Mouse (Mus musculus): ENCODE measurements around the gene Tbata. TPM values are rescaled to one million over a fixed set of nuclear protein-coding genes. Genes with fewer than 3 reads are reported as not detected.

Gene Tbata
- total RNA-seq, 2 experiments from 2014 or later: 0.30 to 0.88 TPM

- no peak for DNase-seq (ENCODE audit: low spot score in 2 of 2)
Measured at GRCm38 (mm10) chr10:61208114-61208684, 36.4 kb downstream of the Tbata start.

DNA sequence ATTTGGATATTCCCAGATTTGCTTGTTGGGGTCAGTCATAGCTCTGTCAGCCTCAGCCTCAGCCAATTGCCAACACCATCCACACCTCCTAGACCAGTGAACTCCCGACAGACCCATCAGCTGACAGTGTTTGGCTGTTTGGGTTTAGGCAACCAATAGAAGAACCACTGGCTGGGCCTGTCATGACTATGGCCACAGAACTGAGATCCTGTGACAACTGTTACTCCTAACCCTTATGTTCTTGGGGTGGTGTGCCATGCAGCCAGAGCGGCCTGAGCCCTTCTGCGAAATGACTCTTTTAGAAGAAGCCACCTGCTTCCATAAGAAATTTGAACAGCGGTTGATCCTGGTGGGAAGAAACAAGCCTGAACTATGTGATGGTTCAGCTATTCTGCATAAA, 39.4 kb downstream of the Tbata start:
- DNase-seq (ENCODE audit: low spot score in 2 of 2): no peak

DNA sequence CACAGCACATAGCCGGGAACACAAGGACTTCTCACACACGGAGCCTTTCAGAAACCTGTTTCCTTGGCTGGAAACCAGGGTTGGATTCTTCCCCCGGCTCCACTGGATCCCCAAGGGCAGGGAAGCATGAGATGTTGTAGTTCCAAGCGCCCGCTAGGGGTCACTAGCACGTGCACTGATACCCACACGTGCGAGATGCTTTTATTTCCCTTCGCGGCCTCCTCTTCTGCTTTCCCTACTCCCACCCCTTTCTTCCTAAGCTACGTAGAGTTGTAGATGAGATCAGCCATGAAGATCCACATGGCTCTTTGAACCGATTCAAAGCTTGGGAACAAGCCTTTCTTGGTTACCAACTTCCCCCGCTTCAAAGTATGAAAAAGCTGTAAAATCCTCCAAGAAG, 40.0 kb downstream of the Tbata start:
- DNase-seq (ENCODE audit: low spot score in 2 of 2): peak; percentile 43 to 46

- no peak for DNase-seq (ENCODE audit: low spot score in 2 of 2)
Measured at GRCm38 (mm10) chr10:61212817-61213216, 41.1 kb downstream of the Tbata start.

GRCm38 (mm10) chr10:61215658-61216057, 43.9 kb downstream of the Tbata start:
- DNase-seq (ENCODE audit: low spot score in 2 of 2): no peak

- no peak for DNase-seq (ENCODE audit: low spot score in 2 of 2)
Measured at GRCm38 (mm10) chr10:61216163-61216562, 44.4 kb downstream of the Tbata start.

- no peak for DNase-seq (ENCODE audit: low spot score in 2 of 2)
Measured at GRCm38 (mm10) chr10:61219318-61219717, 47.6 kb downstream of the Tbata start.

GRCm38 (mm10) chr10:61225694-61226093, 53.9 kb downstream of the Tbata start:
- DNase-seq (ENCODE audit: low spot score in 2 of 2): no peak

- no peak for DNase-seq (ENCODE audit: low spot score in 2 of 2)
Measured at GRCm38 (mm10) chr10:61226784-61227396, 55.1 kb downstream of the Tbata start.

DNA sequence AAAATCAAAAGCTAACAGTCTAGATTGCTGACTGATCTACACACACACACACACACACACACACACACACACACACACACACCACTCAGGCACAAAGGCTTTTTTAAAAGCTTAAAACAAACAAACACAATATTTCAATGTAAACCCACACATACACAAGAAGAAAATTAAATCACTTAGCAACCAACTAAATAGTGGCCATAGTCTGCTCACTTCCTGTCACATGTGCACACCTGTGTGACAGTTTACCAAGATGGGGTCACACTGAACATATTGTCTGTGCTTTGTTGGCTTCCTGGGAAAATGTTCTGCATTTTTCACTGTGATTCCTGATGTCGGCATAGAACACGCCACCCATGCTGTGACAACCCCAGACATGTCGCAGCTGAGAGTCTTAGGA, 60.0 kb downstream of the Tbata start:
- no peak for DNase-seq (ENCODE audit: low spot score in 2 of 2)

DNA sequence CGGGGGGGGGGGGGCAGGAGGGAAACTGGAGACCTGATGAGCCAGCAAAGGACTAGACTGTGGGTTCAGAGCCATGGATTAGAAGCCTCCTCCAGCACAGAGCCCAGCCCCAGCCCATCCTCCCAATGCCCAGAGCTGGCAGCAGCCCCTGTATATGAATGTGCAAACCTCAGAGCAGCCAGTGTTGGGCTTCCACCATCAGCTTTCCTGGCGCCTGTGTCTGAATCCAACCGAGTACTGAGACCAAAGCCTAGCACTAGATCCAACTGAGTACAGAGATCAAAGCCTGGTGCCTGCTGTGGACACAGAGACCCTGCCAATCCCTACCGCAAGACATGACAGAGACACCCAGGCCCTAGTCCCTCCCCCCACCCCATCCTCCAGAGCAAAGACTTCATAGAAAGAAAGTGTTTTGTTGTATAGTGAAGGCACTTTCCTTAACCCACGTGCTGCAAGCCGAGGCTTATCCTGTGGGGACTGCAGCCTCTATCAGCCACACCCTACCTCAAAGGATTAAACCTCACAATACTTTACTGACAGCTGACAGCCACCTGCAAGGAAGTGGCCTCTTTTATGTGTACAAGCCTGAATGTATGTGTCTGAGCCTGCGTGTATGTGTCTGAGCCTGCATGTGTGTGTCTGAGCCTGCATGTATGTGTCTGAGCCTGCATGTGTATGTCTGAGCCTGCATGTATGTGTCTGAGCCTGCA, 61.3 kb downstream of the Tbata start:
- DNase-seq (ENCODE audit: low spot score in 2 of 2): no peak

DNA sequence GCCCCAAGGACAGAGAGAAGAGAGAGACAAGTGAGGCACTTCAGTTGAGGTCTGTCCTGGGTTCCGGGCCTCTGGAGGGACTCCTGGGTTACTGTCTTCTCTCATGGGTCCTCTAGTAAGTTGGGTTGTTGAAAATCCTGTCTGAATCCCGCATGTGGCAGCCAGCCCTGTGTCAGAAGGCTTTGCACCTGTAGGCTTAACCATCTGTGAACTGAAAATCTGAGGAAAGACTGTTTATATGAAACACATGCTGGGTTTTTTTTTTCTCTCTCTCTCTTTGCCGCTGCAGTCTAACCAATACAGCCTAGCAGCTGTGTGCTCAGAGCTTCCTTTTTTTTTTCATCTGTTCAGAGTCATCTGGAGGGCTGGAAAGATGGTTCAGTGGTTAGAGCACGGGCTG, 62.6 kb downstream of the Tbata start:
- no peak for DNase-seq (ENCODE audit: low spot score in 2 of 2)

- DNase-seq (ENCODE audit: low spot score in 2 of 2): no peak
Measured at GRCm38 (mm10) chr10:61235677-61236267, 64.0 kb downstream of the Tbata start.

GRCm38 (mm10) chr10:61236683-61237390, 65.1 kb downstream of the Tbata start:
- DNase-seq (ENCODE audit: low spot score in 2 of 2): no peak

DNA sequence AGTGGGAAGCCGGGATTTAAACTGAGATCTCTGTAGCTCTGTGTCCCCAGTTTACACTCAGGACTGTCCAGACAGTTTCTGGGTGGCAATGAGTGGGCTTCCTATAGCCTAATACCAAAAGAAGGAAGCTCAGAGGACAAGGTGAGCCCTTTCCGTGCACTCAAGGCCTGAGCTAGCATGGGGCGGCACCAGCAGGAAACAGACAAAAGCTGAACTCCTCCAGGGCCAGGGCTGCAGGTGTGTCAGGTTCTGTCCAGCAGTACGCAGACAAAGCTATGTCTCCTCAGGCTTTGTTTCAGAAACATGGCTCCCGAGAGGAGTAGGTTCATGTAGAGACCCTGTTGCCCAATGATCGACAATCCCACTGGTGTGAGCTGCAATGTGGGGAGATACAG, 65.6 kb downstream of the Tbata start:
- no peak for DNase-seq (ENCODE audit: low spot score in 2 of 2)

Small RNA genes within 50 kb of the gene (microRNA-seq; reads per million reads assigned to microRNA genes)
- gene Gm44308: 0 reads per million in 2 experiments

Other genes starting within 250 kb of the Tbata start
- gene Pcbd1, start 82.6 kb upstream of the Tbata start, total RNA-seq (2021): 10 to 100 TPM; 10.2 to 11.4 TPM
- 10 to 100 TPM; 22.4 to 25.8 TPM for gene Sgpl1, start 24.3 kb upstream of the Tbata start, total RNA-seq (2021)
- under 1 TPM; 0.14 to 0.23 TPM for gene Adamts14, start 101.5 kb downstream of the Tbata start, total RNA-seq (2021)
- not detected for gene Prf1, start 125.9 kb downstream of the Tbata start, total RNA-seq (2021)
- gene Pald1, start 211.6 kb downstream of the Tbata start, total RNA-seq (2021): 1 to 10 TPM; 6.8 to 8.5 TPM
- gene Nodal, start 246.0 kb downstream of the Tbata start, total RNA-seq (2021): under 1 TPM; 0.23 to 0.26 TPM

Measured in left cerebral cortex, adult 18-20 months (tissue).